Mouse (Mus musculus) ovary, adult 2 months (tissue): Measurements from ENCODE around the gene Clec4b2. TPM values are rescaled to one million over a fixed set of nuclear protein-coding genes. Genes with fewer than 3 reads are reported as not detected.

Source experiments
- polyA plus RNA-seq: library from polyadenylated mRNA; depleted of rRNA; stranded (reverse); fragments of >200 nt; gene quantifications from 2 replicates; pipeline ENCODE4 v1.2.3, GENCODE M21; 2012; rRNA removed

The Clec4b2 gene
- polyA plus RNA-seq = not detected in 2 replicates

DNA sequence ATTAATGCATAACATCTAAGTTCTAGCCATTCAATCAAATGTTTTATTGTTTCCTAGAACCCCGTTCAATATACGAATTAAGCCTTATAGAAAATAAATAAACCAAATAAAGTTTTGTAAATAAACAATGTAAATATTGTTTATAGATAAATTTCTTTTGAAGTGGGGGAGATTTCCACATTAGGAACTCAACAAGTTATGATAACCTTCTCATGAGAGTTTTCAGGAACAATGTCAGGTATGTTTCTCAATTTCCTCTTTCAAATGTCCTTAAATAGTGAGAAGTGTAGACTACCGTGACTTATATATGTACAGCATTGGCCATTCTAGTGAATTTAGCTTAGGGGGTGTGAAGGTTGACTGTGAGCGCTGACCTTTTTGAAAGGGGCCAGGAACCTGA, at the start of gene Clec4b2:
Clec4b2 (plus strand) TSS at position 301 of the 400 bp plus-strand sequence.

DNA sequence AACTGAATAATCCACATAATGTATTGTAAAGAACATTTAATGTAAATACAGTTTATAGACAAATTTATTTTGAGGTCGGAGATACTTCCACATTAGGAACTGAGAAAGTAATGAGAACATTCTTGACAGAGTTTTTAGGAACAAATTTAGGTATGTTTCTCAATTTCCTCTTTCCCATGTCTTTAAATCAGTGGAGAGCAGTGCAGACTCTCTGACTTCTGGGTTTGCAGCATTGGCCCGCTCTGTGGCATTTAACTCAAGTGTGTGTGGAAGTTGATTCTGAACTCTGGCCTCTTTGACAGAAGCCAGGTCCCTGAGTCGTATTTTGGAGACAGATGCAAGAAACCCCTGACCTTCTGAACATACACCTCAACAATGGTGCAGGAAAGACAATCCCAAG, 57.0 kb downstream of the Clec4b2 start, which contains the start of gene Clec4n:
Clec4n (plus strand) TSS at position 200 of the 400 bp plus-strand sequence.

Other genes starting within 250 kb of the Clec4b2 start
- gene Clec4a3, start 220.4 kb upstream of the Clec4b2 start, polyA plus RNA-seq = 0.35 and 0.54 TPM in 2 replicates
- not detected in 2 replicates for gene Clec4a4, start 182.5 kb upstream of the Clec4b2 start, polyA plus RNA-seq
- 0.66 and 0.93 TPM in 2 replicates for gene Clec4b1, start 122.9 kb upstream of the Clec4b2 start, polyA plus RNA-seq
- 0.93 and 1.1 TPM in 2 replicates for gene Clec4a2, start 66.5 kb upstream of the Clec4b2 start, polyA plus RNA-seq
- 0.34 and 0.38 TPM in 2 replicates for gene Clec4n, start 57.0 kb downstream of the Clec4b2 start, polyA plus RNA-seq
- gene Clec4d, start 89.2 kb downstream of the Clec4b2 start, polyA plus RNA-seq = 0.20 and 0.38 TPM in 2 replicates
- gene Clec4e, start 117.0 kb downstream of the Clec4b2 start, polyA plus RNA-seq = 0.06 TPM in 1 of 2 replicates, not detected in the other
- gene Vmn2r19, start 135.4 kb downstream of the Clec4b2 start, polyA plus RNA-seq = not detected in 2 replicates
- gene Vmn2r20, start 245.2 kb downstream of the Clec4b2 start, polyA plus RNA-seq = not detected in 2 replicates